11 mouse cellular contexts compared by ENCODE assay signal in the genomic region with DNA sequence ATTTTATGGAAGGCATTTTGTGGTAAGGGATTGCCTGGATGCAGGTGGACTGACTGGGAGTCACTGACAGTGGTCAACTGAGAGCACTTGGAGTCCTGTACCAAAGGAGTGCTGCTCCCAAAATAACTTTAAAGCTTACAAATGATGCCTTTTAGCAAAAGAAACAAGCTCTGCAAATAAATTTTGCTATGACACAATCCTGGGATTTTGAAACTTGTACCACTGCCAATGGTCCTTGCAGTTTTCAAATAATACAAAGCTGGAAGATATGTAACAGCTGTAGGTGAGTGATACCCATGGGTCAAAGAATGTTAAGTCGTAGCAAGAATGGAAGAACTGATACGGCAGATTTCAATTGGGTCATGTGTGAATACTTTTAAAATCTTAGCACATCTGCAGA.
"Had no signal": no experiment of that assay in that cellular context is flagged by ENCODE, and none has a peak within 500 bp of the region (broad histone marks: within the 10 kb centered on the region; RNA-seq: fewer than 3 reads in every experiment).

No protein-coding gene starts in this region.

- DNase-seq: kidney, adult 11 months; kidney, postnatal 14 days; layer of hippocampus, postnatal 36 days; liver; liver, embryonic 13.5 days; liver, postnatal 0 days; retina, postnatal 1 day; right cerebral cortex, postnatal 4 days; spleen, adult 18-20 months; thymus, adult 18-20 months; thymus, postnatal 14 days had no signal
